Mouse (Mus musculus): ENCODE data around the gene Rap1gap2. TPM values are rescaled to one million over a fixed set of nuclear protein-coding genes. Genes with fewer than 3 reads are reported as not detected.

The Rap1gap2 gene
- polyA plus RNA-seq, 1 experiment: 9.9 TPM

DNA sequence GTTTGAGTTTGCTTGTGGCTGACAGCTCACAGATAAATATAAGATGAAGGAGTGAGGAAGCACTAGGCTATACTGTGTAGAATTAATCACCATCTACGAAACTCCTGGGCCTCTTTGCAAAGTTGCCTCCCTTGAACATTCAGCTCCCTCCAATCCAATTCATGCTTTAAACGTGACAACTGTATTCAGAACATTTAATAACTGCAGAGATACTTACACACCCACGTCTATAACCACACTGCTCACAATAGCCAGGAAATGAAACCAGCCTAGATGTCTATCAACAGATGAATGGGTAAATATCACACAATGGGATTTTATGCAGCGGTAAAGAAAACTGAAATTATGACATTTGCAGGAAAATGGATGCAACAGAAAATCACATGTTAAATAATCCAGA, 189.6 kb downstream of the Rap1gap2 start:
- TF ChIP-seq CTCF (IDR thresholded peaks at IDR 0.05; ENCODE audit: control insufficient read depth, insufficient read depth, low read length) (no peak), POLR2A (IDR thresholded peaks at IDR 0.05; ENCODE audit: borderline replicate concordance, control insufficient read depth, low read depth, low read length) (no peak)

GRCm38 (mm10) chr11:74419601-74420000, 191.1 kb downstream of the Rap1gap2 start:
- Histone ChIP-seq H3K4me1 (ENCODE audit: control insufficient read depth, insufficient read depth, low read length) (no peaks in the 10 kb centered on the region), H3K4me3 (replicated peaks; ENCODE audit: control insufficient read depth, low read depth, low read length) (no peak overlapping the region), H3K27ac (ENCODE audit: control insufficient read depth, insufficient read depth, low read depth, low read length, poor library complexity) (no peak overlapping the region)
- TF ChIP-seq POLR2A (IDR thresholded peaks at IDR 0.05; ENCODE audit: borderline replicate concordance, control insufficient read depth, low read depth, low read length) (no peak), CTCF (IDR thresholded peaks at IDR 0.05; ENCODE audit: control insufficient read depth, insufficient read depth, low read length) (no peak)
- WGBS: 84% methylated on average over 4 of the region's 4 CpGs

More for the DNA sequence above, 189.6 kb downstream of the Rap1gap2 start:
- H3K4me3 ChIP-seq (replicated peaks; ENCODE audit: control insufficient read depth, low read depth, low read length): no peak overlapping the region
- H3K27ac ChIP-seq (ENCODE audit: control insufficient read depth, insufficient read depth, low read depth, low read length, poor library complexity): no peak overlapping the region
- no peaks in the 10 kb centered on the region for H3K4me1 ChIP-seq (ENCODE audit: control insufficient read depth, insufficient read depth, low read length)
- WGBS: 54% methylated on average over 4 of the region's 4 CpGs

GRCm38 (mm10) chr11:74415736-74416135, 195.0 kb downstream of the Rap1gap2 start:
- H3K4me1 ChIP-seq (ENCODE audit: control insufficient read depth, insufficient read depth, low read length): no peaks in the 10 kb centered on the region
- H3K4me3 ChIP-seq (replicated peaks; ENCODE audit: control insufficient read depth, low read depth, low read length): no peak overlapping the region
- 86% methylated on average over 12 of the region's 12 CpGs for WGBS
- no peak overlapping the region for H3K27ac ChIP-seq (ENCODE audit: control insufficient read depth, insufficient read depth, low read depth, low read length, poor library complexity)
- no peak for TF ChIP-seq CTCF (IDR thresholded peaks at IDR 0.05; ENCODE audit: control insufficient read depth, insufficient read depth, low read length)
- no peak for TF ChIP-seq POLR2A (IDR thresholded peaks at IDR 0.05; ENCODE audit: borderline replicate concordance, control insufficient read depth, low read depth, low read length)

- no peak overlapping the region for H3K4me3 ChIP-seq (replicated peaks; ENCODE audit: control insufficient read depth, low read depth, low read length)
- H3K27ac ChIP-seq (ENCODE audit: control insufficient read depth, insufficient read depth, low read depth, low read length, poor library complexity): no peak overlapping the region
- H3K4me1 ChIP-seq (ENCODE audit: control insufficient read depth, insufficient read depth, low read length): no peaks in the 10 kb centered on the region
- no peak for TF ChIP-seq POLR2A (IDR thresholded peaks at IDR 0.05; ENCODE audit: borderline replicate concordance, control insufficient read depth, low read depth, low read length)
- no peak for TF ChIP-seq CTCF (IDR thresholded peaks at IDR 0.05; ENCODE audit: control insufficient read depth, insufficient read depth, low read length)
- 71% methylated on average over 9 of the region's 9 CpGs for WGBS
Measured at GRCm38 (mm10) chr11:74414112-74414511, 196.6 kb downstream of the Rap1gap2 start.

- TF ChIP-seq CTCF (IDR thresholded peaks at IDR 0.05; ENCODE audit: control insufficient read depth, insufficient read depth, low read length) (no peak), POLR2A (IDR thresholded peaks at IDR 0.05; ENCODE audit: borderline replicate concordance, control insufficient read depth, low read depth, low read length) (no peak)
- Histone ChIP-seq H3K4me3 (replicated peaks; ENCODE audit: control insufficient read depth, low read depth, low read length) (no peak overlapping the region), H3K4me1 (ENCODE audit: control insufficient read depth, insufficient read depth, low read length) (no peaks in the 10 kb centered on the region), H3K27ac (ENCODE audit: control insufficient read depth, insufficient read depth, low read depth, low read length, poor library complexity) (no peak overlapping the region)
- WGBS: 78% methylated on average over 3 of the region's 3 CpGs
Measured at GRCm38 (mm10) chr11:74413449-74413972, 197.2 kb downstream of the Rap1gap2 start.

DNA sequence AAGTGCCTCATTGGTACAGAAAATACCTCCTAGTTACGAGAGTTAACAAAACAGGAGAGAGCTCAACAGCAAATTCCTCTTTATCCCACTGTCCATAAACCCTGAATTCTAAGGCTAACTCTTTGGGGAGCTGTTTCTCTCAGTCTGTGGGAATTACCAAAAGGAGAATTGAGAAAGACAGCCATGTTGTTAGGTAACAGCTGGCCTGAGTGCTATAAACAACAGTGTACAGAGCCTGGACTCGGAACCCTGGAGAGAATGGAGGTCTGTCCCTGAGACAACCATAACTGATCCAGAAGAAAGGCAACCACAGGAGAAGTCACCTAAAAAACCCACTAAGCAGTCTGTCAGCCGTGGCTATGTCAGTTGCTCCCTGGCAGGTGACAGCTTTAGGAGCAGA, 198.3 kb downstream of the Rap1gap2 start:
- TF ChIP-seq POLR2A (IDR thresholded peaks at IDR 0.05; ENCODE audit: borderline replicate concordance, control insufficient read depth, low read depth, low read length): no peak
- no peak for TF ChIP-seq CTCF (IDR thresholded peaks at IDR 0.05; ENCODE audit: control insufficient read depth, insufficient read depth, low read length)
- 73% methylated on average over 3 of the region's 3 CpGs for WGBS

DNA sequence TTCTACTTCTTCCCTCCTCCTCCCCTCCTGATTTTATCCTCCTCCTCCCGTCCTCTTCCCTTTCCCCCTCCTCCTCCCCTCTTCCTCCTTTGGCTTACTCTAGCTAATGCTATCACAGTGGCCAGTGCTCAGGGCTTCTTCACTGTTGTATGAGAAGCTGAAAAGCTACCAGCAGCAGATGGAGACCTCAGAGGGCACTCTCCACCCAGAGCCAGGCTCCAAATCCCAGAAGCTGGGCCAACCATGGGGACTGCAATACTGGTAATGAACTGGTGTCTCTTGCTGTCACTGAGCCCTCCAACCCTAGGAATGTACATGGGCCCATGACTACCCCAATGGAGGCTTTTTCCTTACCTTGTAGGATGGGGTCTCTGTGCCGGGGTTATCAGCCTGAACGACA, 198.8 kb downstream of the Rap1gap2 start:
- no peak overlapping the region for H3K27ac ChIP-seq (ENCODE audit: control insufficient read depth, insufficient read depth, low read depth, low read length, poor library complexity)
- WGBS: 62% methylated on average over 3 of the region's 3 CpGs
- TF ChIP-seq POLR2A (IDR thresholded peaks at IDR 0.05; ENCODE audit: borderline replicate concordance, control insufficient read depth, low read depth, low read length): no peak
- TF ChIP-seq CTCF (IDR thresholded peaks at IDR 0.05; ENCODE audit: control insufficient read depth, insufficient read depth, low read length): no peak
- H3K4me1 ChIP-seq (ENCODE audit: control insufficient read depth, insufficient read depth, low read length): no peaks in the 10 kb centered on the region
- no peak overlapping the region for H3K4me3 ChIP-seq (replicated peaks; ENCODE audit: control insufficient read depth, low read depth, low read length)

More for the DNA sequence above, 198.3 kb downstream of the Rap1gap2 start:
- no peaks in the 10 kb centered on the region for H3K4me1 ChIP-seq (ENCODE audit: control insufficient read depth, insufficient read depth, low read length)
- H3K4me3 ChIP-seq (replicated peaks; ENCODE audit: control insufficient read depth, low read depth, low read length): no peak overlapping the region
- H3K27ac ChIP-seq (ENCODE audit: control insufficient read depth, insufficient read depth, low read depth, low read length, poor library complexity): no peak overlapping the region

DNA sequence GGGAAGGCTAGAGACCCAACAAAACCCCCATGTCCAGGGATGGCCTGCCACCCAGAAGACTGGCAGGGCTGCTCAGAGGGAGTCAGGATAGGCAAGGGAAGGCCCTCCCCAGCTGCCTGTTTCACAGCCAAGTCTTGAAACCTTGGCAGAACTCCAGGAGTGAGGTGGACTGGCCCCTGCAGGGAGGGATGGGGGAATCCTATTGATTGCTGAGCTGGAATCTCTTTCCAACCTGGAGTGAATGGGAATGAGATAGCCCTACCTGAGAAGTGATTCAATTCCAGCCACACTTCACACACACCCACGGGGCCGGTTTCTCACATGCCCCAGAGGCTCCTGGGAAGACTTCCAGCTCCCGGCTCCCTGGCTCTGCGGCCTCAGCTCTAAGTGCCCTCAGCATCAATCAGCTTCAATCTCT, 200.9 kb downstream of the Rap1gap2 start:
- Histone ChIP-seq H3K4me1 (ENCODE audit: control insufficient read depth, insufficient read depth, low read length) (no peaks in the 10 kb centered on the region), H3K27ac (ENCODE audit: control insufficient read depth, insufficient read depth, low read depth, low read length, poor library complexity) (no peak overlapping the region), H3K4me3 (replicated peaks; ENCODE audit: control insufficient read depth, low read depth, low read length) (no peak overlapping the region)
- WGBS: 88% methylated on average over 4 of the region's 4 CpGs
- TF ChIP-seq CTCF (IDR thresholded peaks at IDR 0.05; ENCODE audit: control insufficient read depth, insufficient read depth, low read length) (no peak), POLR2A (IDR thresholded peaks at IDR 0.05; ENCODE audit: borderline replicate concordance, control insufficient read depth, low read depth, low read length) (no peak)

DNA sequence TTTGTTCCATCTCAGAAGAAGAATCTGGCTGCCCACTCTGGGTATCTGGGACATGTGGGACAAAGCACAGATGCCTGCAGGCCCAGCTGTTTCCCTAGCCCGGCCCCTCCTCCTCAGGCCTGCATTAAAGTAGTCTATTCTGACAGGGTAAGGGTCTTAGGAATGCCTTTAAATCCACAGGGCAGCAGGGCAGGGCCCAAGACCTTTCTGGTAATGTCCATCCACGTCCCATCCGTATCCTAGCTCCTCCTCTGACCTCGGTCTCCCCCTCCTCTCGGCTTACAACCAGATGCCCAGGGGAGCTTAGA, 201.3 kb downstream of the Rap1gap2 start:
- H3K27ac ChIP-seq (ENCODE audit: control insufficient read depth, insufficient read depth, low read depth, low read length, poor library complexity): no peak overlapping the region
- no peaks in the 10 kb centered on the region for H3K4me1 ChIP-seq (ENCODE audit: control insufficient read depth, insufficient read depth, low read length)
- WGBS: 80% methylated on average over 5 of the region's 5 CpGs
- TF ChIP-seq CTCF (IDR thresholded peaks at IDR 0.05; ENCODE audit: control insufficient read depth, insufficient read depth, low read length): no peak
- no peak for TF ChIP-seq POLR2A (IDR thresholded peaks at IDR 0.05; ENCODE audit: borderline replicate concordance, control insufficient read depth, low read depth, low read length)
- no peak overlapping the region for H3K4me3 ChIP-seq (replicated peaks; ENCODE audit: control insufficient read depth, low read depth, low read length)
